Mouse (Mus musculus): ENCODE results near the gene Spata17.

The Spata17 gene

GRCm38 (mm10) chr1:187215181-187216116, at the start of gene Spata17, which contains the start of gene Gpatch2:
TSS of gene Spata17 (minus strand) at chr1:187215465.
TSS of gene Gpatch2 (plus strand) at chr1:187215508.
- DNase-seq (ENCODE audit: low spot score in 2 of 2): peak; percentile 75 to 85

DNA sequence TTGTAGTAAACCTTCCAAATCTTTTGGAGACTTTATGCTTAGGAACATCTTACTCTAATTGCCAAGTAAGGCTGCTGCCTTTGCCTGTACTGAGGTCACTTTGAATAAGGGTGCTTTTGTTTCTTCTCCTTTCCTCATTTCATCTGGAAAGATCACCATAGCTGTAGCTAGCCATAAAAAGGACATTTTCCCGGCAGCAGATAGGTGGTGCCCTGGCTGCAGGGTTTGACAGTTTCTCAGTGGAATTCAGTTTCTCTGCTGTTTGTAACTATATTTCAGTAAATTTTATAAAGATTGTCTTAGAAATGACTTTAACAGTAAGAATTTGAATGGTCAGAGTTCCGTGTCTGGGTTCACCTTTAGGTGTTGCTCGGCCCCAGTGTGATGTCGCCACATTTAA, 43.5 kb upstream of the Spata17 start:
- no peak for DNase-seq (ENCODE audit: low spot score in 2 of 2)

GRCm38 (mm10) chr1:187250741-187251262, 35.5 kb upstream of the Spata17 start:
- no peak for DNase-seq (ENCODE audit: low spot score in 2 of 2)

GRCm38 (mm10) chr1:187244734-187245133, 29.5 kb upstream of the Spata17 start:
- DNase-seq (ENCODE audit: low spot score in 2 of 2): no peak

DNA sequence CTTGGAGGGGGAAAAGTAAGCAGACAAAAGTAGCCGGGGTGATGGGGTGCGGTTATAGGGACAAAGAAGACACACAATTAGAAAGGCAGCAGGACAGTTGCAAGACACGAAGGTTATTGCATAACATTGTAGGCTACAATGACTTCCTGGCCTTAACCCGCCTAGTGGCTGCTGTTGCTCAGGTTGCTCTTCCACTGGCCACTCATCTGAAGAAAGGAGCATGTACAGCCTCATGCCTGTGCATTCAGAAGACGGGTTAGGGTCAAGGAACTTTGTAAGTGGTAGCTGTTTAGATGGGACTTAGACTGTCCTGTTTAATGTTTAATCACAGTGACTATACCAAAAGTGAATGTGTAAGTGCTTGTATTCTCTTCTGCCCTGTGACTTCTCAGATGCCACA, 26.1 kb upstream of the Spata17 start:
- no peak for DNase-seq (ENCODE audit: low spot score in 2 of 2)

DNA sequence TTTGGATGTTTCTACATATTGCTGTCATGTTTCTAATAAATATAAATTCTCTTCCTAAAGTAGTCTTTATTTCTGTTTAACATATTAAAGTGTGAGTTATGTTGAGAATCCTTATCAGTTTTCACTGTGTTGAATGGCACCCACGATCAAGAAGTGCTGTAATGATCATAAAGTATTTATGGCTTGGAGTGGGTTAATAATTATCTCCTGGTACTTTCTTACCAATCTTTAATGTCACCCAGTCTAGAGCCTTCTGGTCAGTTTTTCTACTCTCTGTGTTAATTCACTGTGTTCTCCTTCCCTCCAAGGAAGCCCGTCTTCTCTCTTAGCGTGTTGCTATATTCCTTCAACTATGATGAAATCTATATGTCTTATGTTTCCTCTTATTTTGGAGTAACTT, 25.0 kb upstream of the Spata17 start:
- no peak for DNase-seq (ENCODE audit: low spot score in 2 of 2)

DNA sequence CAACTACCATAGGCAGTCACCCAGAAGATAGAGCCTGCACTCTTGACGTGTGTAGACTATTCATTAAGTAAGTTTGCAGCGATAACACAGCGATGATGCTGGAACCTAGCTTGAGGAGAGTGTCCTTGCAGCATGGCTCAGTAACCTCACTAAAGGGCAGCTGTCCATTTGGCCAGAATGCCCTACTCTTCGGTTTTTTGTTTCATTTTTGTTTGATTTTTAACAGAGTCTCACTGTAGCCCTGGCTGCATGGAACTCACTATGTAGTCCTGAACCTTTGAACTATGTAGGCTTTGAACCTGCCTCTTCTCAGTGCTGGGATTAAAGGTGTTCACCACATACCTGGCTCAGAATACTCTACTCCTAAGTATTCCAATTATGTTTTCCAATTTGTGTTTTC, 22.8 kb upstream of the Spata17 start:
- no peak for DNase-seq (ENCODE audit: low spot score in 2 of 2)

GRCm38 (mm10) chr1:187236296-187236695, 21.0 kb upstream of the Spata17 start:
- DNase-seq (ENCODE audit: low spot score in 2 of 2): no peak

- DNase-seq (ENCODE audit: low spot score in 2 of 2): no peak
Observed at GRCm38 (mm10) chr1:187235161-187235560, 19.9 kb upstream of the Spata17 start.

- DNase-seq (ENCODE audit: low spot score in 2 of 2): no peak
Observed at GRCm38 (mm10) chr1:187232996-187233615, 17.8 kb upstream of the Spata17 start.

GRCm38 (mm10) chr1:187232196-187232955, 17.1 kb upstream of the Spata17 start:
- DNase-seq (ENCODE audit: low spot score in 2 of 2): no peak

DNA sequence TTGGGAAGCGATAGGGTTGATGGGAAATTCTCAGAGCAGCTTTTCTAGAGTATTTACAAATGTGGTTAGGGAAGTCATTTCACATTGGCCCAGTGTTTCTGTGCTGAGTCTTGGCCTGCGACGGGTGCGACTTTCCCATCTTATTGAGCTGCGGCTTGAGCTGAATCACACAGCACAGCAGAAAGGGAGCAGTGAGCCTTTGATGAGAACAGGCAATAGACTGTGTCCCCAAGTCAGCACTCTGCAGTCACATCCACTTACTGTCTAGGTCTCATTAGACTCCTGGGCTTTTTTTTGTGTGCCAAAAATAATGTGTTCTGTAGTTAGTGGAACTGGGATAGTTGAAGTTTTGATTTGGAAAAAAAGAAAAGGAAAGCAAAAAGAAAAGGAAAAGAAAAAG, 15.0 kb upstream of the Spata17 start:
- DNase-seq (ENCODE audit: low spot score in 2 of 2): no peak

DNA sequence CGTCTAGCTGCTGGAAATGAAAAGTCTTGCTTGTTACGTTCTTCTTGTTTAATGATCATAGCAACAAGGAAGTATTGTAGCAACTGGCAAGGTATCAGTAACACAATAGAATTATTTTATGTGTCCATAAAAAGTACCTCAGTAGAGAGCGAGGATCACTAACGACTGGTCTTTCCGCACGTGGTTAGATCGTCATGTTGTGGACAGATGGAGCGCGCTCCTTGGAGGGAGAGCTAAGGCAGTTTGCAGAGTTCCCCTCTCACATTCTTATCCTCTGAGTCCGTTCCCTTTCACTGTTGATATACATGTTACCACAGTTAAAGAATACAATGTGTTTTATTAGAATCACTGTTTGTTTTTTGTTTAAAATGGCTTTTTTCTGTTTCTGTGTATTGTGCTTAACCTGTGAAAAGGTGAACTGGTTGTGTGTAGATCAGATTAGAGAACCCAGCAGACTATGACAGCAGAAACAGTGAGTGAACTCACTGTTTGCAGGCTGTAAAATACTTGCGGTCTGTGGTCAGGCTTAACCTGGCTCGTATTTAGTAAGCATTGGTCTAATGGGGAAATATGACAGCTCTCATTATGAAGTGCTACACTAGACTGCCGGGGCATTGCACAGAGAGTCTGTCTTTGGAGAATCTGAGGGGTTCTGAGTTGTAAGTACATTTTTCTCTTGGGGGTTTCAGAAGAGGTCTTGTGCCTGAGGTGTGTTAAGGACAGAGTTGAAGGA, 13.3 kb upstream of the Spata17 start:
- no peak for DNase-seq (ENCODE audit: low spot score in 2 of 2)

- no peak for DNase-seq (ENCODE audit: low spot score in 2 of 2)
Observed at GRCm38 (mm10) chr1:187226328-187227025, 11.2 kb upstream of the Spata17 start.

- DNase-seq (ENCODE audit: low spot score in 2 of 2): no peak
Observed at GRCm38 (mm10) chr1:187220756-187221155, 5.5 kb upstream of the Spata17 start.

DNA sequence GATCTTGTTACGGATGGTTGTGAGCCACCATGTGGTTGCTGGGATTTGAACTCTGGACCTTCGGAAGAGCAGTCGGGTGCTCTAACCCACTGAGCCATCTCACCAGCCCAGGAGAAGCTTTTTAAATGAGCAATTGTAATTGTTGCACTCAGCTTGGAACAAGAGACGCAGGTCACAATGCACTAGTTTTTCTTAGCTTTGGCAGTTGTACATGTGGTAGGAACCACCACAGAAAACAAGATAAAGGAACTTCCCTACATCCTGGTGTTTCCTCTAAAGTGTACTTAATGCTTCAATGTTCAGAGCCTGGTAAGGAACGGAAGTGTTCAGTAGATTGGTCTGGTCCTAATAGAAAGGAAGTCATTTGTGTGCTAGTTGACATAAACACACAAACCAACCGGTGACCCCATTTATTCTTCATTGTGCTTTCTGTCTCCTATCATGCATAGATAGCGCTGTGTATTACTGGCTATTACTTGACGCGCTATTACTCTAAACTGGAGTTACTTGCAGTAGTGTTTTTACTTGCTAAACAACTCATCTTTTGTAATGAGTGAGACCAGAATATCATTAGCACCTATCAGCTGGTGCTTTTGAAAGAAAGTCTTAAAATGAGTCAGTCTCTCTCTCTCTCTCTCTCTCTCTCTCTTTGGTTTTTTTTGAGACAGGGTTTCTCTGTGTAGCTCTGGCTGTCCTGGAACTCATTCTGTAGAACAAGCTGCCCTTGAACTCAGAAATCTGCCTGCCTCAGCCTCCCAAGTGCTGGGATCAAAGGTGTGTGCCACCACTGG, 1.6 kb upstream of the Spata17 start:
- no peak for DNase-seq (ENCODE audit: low spot score in 2 of 2)

DNA sequence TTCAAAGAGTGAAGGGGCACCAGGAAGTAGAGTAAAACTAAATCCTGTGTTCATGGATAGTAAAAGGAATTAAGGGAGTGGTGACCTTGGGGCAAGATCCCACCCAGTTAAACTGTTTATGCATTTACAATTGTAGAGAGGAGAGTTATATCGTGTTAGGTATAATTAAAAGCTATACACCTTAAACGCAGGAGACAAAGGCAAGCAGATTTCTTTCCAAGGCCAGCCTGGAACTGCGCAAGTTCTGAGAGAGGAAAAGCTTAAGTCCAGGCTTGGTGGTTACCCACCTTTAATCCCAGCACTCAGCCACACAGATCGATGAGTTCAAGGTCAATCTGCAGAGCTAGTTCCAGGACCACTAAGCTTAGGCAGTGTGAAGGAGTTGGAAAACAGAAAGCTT, 4.5 kb downstream of the Spata17 start:
- DNase-seq (ENCODE audit: low spot score in 2 of 2): no peak

DNA sequence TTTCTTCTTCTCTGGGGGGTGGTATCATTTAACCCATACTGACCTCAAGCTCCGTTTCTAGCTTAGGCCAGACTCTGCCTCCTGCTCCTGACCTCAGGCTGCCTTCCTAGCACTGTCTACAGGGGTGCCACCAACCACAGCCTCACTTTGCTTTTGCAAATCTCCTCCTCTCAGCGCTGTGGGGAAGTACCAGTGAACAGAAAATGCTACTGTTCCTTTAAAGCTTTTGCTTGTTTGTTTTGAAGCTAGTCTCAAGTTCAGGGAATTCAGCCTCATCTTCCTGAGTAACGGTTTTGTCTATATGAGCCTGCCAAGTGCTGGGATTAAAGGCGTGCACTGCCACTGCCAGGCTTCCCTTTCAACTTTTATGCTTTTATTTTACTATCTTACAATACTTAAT, 5.8 kb downstream of the Spata17 start:
- DNase-seq (ENCODE audit: low spot score in 2 of 2): no peak

- DNase-seq (ENCODE audit: low spot score in 2 of 2): no peak
Observed at GRCm38 (mm10) chr1:187205506-187205905, 9.8 kb downstream of the Spata17 start.

GRCm38 (mm10) chr1:187178546-187178945, 36.7 kb downstream of the Spata17 start:
- no peak for DNase-seq (ENCODE audit: low spot score in 2 of 2)
